ENCODE assay signal across 18 mouse cellular contexts in the genomic region with DNA sequence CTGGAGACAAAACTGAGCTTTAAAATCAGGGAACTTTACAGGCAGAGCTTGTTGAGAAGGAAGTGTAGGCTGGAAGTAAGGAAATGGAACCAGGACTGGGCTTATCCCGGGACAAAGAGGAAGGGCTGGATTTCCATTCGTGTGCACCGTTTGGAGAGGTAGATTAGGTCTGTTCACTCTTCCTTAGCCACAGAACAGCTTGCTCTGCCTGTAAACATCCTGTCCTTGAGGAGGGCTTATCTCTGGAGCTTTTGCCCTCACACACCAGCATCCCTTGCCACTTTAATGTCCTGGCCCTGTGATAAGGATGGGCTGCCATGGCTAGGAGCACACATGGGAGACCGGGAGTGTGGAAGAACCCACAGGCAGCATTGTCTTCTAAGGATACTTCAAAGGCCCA.
"Had no signal": no experiment of that assay in that cellular context is flagged by ENCODE, and none has a peak within 500 bp of the region (broad histone marks: within the 10 kb centered on the region; RNA-seq: fewer than 3 reads in every experiment).

No protein-coding gene starts in this region.

- H3K9me3 ChIP-seq: limb, embryonic 15.5 days; midbrain, embryonic 13.5 days; neural tube, embryonic 13.5 days; neural tube, embryonic 15.5 days had no signal

- H3K4me1 ChIP-seq: limb, embryonic 13.5 days; midbrain, embryonic 10.5 days; midbrain, embryonic 13.5 days; neural tube, embryonic 13.5 days; neural tube, embryonic 15.5 days had no signal

- DNase-seq: liver, embryonic 13.5 days; lung, adult 18-20 months; lung, embryonic 14.5 days; lung, postnatal 10 days; lung, postnatal 4 days; retina, postnatal 1 day; right cerebral cortex, adult 18-20 months; right cerebral cortex, postnatal 25 days; right cerebral cortex, postnatal 4 days; spleen, adult 18-20 months had no signal

- H3K9ac ChIP-seq: limb, embryonic 13.5 days; limb, embryonic 15.5 days; liver, embryonic 13.5 days; lung, embryonic 14.5 days; midbrain, embryonic 13.5 days; neural tube, embryonic 13.5 days; neural tube, embryonic 15.5 days had no signal

- ATAC-seq: midbrain, embryonic 13.5 days; midbrain, embryonic 16.5 days had no signal

- H3K27me3 ChIP-seq: limb, embryonic 13.5 days; limb, embryonic 15.5 days; liver, embryonic 13.5 days; midbrain, embryonic 13.5 days; neural tube, embryonic 13.5 days; neural tube, embryonic 15.5 days had no signal

- H3K4me3 ChIP-seq: limb, embryonic 13.5 days; limb, embryonic 15.5 days; liver, embryonic 13.5 days; midbrain, embryonic 10.5 days; midbrain, embryonic 13.5 days; myocyte; neural tube, embryonic 13.5 days; neural tube, embryonic 15.5 days had no signal

- H3K4me2 ChIP-seq: limb, embryonic 13.5 days; limb, embryonic 15.5 days; liver, embryonic 13.5 days; lung, embryonic 14.5 days; midbrain, embryonic 13.5 days; neural tube, embryonic 13.5 days; neural tube, embryonic 15.5 days had no signal

- H3K36me3 ChIP-seq: limb, embryonic 13.5 days; limb, embryonic 15.5 days; liver, embryonic 13.5 days had no signal

- H3K27ac ChIP-seq: limb, embryonic 13.5 days; limb, embryonic 15.5 days; liver, embryonic 13.5 days; midbrain, embryonic 10.5 days; midbrain, embryonic 13.5 days; neural tube, embryonic 13.5 days; neural tube, embryonic 15.5 days had no signal
